Mouse (Mus musculus) bone marrow, adult 2 months (tissue): ENCODE measurements at regions not wholly inside any gene's neighbourhood (a gene's known extent, or its start where the extent isn't known, plus 50 kb on each side); places are given as distances from the start of the nearest gene placed in this dataset.

Experiments
- CTCF ChIP-seq: fragments of 200-500 bp; IDR thresholded peaks from 2 replicates; pipeline ENCODE4 v1.5.1; 2011; ENCODE audit warnings: low read length, control low read depth; ENCODE audit not compliant: control insufficient read depth, insufficient read depth
- POLR2A ChIP-seq: fragments of 200-500 bp; IDR thresholded peaks from 2 replicates; pipeline ENCODE4 v1.6.1; 2011; ENCODE audit warnings: low read depth, mild to moderate bottlenecking, control low read depth, low read length, borderline replicate concordance; ENCODE audit not compliant: control insufficient read depth

DNA sequence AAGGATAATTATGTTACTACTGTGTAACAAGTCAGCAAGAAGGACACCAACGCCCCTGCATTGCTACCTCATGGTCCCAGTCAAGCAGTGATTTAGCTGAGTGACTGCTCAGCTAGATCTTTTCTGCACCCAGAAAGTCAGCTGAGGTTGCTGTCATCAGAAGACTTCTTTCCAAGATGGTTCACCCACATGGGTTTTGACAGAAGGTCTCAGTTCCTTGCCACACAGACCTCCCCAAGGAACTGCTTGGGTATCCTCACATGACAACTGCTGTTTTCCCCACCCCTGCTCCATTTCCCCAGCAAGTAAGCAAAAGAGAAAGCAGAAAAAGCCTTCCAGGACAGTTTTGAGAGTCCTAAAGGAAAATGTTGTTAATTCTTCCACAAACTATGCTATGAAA lies 163.9 kb downstream of the Tmem17 start:
- no peak for TF ChIP-seq CTCF
- no peak for TF ChIP-seq POLR2A
